Mouse (Mus musculus) cerebellum, adult 9-10 months (tissue): ENCODE measurements around the gene Tnni1.

Source experiments
- DNase-seq: peaks from one replicate; pipeline ENCODE4 v3.0.0; 2022

Gene Tnni1

DNA sequence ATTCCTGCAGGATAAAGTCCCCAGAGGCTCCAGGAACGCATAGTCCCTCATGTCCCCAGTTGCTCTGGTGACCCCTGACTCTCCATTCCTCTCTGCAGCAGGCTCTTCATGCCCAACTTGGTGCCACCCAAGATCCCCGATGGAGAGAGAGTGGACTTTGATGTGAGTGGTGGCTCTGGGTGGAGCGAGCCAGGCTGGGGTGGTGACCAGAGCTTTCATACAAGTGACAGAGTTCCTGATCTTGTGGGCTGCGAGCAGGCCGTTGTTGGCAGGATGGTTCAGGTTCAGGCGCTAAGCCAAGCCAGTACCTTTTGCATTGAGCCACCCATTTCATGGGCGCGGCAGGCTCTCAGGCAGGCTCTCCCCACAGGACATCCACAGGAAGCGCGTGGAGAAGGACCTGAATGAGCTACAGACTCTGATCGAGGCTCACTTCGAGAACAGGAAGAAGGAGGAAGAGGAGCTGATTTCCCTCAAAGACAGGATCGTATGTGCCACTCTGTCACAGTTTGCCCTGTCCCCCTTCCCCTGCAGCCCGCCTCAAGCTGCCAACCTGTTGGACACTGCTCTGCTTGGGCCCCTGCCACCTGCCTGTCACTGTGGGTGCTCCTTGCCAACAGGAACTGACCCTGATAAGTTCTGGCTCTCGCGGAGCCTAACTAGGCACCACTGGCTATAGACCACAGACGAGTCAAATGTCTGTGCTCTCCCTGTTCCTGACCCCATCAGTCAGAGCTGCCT is 68.5 kb downstream of the Tnni1 start:
- no peak for DNase-seq

DNA sequence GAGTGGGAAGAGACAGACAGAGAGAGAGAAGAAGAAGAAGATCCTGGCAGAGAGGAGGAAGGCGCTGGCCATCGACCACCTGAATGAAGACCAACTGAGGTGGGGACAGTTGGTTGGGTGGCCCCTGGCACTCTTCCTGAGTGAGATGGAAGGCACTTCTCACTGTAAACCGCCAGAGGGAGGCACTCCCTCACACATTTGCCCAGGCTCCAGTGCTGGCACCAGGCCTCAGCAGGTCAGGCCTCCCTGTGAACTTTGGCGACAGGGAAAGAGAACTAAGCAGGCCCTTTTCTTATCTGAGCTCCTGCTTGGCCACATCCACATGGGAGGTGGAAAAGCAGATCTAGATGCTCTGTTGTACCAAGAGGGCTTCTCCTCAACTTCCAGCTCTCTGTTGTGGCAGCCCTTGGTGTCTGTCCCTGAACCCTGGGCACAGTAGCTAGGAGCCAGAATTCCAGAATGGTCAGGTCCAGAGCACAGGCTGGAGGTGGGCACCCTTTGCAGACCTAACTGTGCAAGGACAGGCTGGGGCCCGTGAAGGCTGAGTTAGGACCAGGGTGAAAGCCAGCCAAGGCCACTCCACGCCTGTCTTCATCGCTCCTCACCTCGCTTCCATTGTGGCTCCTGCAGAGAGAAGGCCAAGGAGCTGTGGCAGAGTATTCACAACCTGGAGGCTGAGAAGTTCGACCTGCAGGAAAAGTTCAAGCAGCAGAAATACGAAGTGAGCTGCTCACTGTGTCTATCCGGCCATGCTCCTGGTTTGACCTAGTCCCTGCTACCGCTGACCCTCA is 71.7 kb downstream of the Tnni1 start:
- DNase-seq, result no peak

DNA sequence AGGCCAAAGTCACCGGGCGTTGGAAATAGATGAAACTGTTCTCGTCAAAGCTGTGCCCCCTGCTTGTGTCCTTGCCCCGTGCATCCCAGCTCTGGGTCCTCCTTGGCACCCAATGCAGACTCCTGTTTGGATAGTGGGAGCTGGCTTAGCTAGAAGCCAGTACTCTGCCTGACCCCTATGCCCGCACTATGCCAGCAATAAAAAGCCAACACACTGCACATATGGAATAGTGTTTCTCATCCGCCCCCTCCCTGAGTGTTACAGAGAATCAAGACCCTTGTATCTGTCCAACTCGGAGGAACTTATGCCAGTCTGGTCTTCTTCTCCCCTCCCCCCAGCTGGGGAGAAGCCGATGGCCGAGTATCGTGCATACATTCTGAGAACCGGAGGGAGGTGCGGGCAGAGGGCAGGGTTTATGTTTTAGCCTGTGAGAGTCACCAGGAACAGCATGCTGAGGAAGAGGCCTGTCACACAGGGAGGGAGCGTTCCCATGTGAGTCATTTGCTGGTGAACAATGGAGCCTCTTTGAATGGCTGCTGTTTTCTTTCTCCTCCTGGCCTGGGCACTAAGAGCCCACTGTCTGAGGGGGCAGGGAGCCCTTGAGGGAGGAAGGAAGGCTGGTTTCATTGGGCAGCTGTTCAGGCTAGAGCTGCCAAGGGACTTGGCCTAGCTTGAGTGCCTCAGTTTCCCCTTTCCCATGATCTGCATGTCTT is 73.0 kb downstream of the Tnni1 start:
- peak; percentile 3 for DNase-seq

DNA sequence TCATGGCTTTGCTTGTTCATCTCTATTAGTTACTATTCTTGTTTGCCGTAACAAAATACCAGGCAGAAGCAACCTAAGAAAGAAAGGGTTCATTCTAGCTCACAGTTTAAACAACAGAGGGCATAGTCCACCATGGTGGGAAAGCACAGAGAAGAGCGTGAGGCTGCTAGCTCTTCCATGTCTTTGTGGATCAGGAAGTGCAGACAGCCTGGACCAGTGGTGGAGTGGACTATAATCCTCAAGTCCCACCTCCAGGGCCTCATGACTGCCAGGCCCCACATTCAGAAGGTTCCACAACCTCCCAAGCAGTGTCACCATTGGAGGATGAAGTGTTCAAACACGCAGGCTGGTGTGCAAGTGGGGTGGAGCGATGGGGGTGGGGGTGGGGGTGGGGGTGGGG is 74.0 kb downstream of the Tnni1 start:
- DNase-seq, result no peak

- no peak for DNase-seq
Observed at GRCm38 (mm10) chr1:135854591-135855343, 75.5 kb downstream of the Tnni1 start.

DNA sequence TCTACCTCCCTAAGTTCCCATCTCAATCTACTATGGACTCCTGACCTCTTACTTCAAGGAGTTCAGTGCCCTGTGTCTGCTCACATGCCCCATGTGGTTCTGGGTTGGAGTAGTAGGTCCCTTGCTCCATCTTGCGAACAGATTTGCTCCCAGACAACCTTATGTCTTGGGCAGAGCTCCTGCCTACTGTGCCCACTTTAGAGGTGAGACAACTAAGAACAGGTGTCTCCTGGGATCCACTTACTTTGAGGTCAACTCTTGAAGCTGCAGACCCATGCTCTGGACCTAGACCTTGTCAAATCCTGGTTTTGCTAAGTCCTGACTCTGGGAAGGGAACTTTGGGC is 76.1 kb downstream of the Tnni1 start:
- DNase-seq, result no peak

DNA sequence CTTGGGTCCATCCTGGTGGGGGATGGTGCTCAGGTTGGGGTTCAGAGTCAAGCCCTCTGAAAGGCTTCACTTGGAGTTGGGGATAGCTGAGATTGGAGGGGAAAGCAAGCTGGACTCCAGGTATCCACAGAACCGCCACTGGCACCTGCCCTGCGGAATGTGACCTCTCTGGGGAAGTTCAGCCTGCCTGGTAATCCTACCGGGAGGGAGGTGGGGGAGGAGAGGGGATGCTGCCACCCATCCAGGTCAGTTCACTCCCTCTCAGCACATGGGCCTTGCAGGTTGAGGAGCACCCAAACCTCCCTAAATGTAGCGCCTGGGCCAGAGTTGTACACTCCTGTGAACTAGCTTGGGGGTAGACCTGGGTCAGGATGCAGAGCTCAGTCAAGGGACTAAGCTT is 76.8 kb downstream of the Tnni1 start:
- DNase-seq, result no peak

DNA sequence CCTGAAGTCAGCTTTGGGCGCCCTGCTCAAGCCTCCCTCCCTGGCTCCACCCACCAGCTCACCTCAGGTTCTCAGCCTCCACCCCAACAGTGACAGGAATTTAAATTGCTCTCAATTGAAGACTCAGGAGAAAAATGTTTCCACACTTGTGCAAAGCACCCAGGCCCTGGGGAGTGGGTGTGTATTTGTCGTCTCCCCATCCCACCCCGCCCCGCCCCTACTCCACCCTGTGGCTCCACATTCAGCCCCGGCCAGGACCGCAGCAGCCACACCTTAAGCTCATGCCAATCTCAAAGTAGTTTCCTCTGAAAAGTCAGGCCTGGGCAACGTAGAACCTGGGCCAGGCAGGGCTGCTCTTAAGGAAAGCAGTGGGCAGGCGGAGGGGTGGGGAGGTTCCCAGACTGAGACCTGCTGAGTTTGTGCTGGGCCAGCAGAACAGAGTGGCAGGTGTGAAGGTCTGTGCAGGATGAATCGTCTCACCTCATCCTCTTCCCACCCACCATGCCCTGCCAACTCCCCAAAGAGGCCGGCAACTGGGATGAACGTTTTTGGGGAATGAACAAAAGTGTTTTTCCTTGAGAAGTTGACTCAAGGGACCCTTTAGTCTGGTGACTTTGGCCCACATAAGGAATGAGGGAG is 78.0 kb downstream of the Tnni1 start:
- DNase-seq, result no peak

GRCm38 (mm10) chr1:135858533-135858932 is 79.3 kb downstream of the Tnni1 start:
- no peak for DNase-seq
